Mouse (Mus musculus): ENCODE measurements around the gene Exosc5. TPM values are rescaled to one million over a fixed set of nuclear protein-coding genes. Genes with fewer than 3 reads are reported as not detected.

The Exosc5 gene
- total and polyA plus RNA-seq, 2 experiments from 2014 or later: 20.3 to 27.7 TPM

- Histone ChIP-seq H3K27me3 (ENCODE audit: control insufficient read depth, insufficient read depth, low read length) (no peaks in the 10 kb centered on the region), H3K27ac (ENCODE audit: low read depth) (peak overlapping the region; percentile 79), H3K9ac (replicated peaks; ENCODE audit: low read depth, low read length) (peak overlapping the region; percentile 53), H3K4me1 (ENCODE audit: control insufficient read depth, insufficient read depth) (peaks cover 13% of the 10 kb centered on the region), H3K4me2 (ENCODE audit: low read depth, low read length) (peak overlapping the region; percentile 69), H3K36me3 (replicated peaks; ENCODE audit: control insufficient read depth, insufficient read depth, low read length) (peaks cover 58% of the 10 kb centered on the region), H3K4me3 (ENCODE audit: low read depth, low read length) (peak overlapping the region; percentile 45), H3K9me3 (replicated peaks; ENCODE audit: control insufficient read depth, low read length) (no peaks in the 10 kb centered on the region)
- TF ChIP-seq EP300 (IDR thresholded peaks at IDR 0.05; ENCODE audit: low read depth) (no peak), CTCF (IDR thresholded peaks at IDR 0.05; ENCODE audit: low read depth) (no peak)
- DNase-seq (ENCODE audit: low spot score): peak; percentile 54
- 15% methylated on average over 38 of the region's 38 CpGs for WGBS
- ATAC-seq (ENCODE audit: insufficient read depth, low read depth): peak; percentile 65
These were observed 31.3 kb upstream of the Exosc5 start for GRCm38 (mm10) chr7:25627431-25628322.

GRCm38 (mm10) chr7:25628323-25628620 lies 30.7 kb upstream of the Exosc5 start:
- DNase-seq (ENCODE audit: low spot score): no peak
- TF ChIP-seq EP300 (IDR thresholded peaks at IDR 0.05; ENCODE audit: low read depth) (no peak), CTCF (IDR thresholded peaks at IDR 0.05; ENCODE audit: low read depth) (no peak)
- peak overlapping the region; percentile 69 for H3K4me2 ChIP-seq (ENCODE audit: low read depth, low read length)
- WGBS: 34% methylated on average over 8 of the region's 8 CpGs
- H3K9ac ChIP-seq (replicated peaks; ENCODE audit: low read depth, low read length): peak overlapping the region; percentile 53; the same call in 1 of the 2 replicates
- ATAC-seq (ENCODE audit: insufficient read depth, low read depth): no peak
- H3K27ac ChIP-seq (ENCODE audit: low read depth): no peak overlapping the region
- H3K36me3 ChIP-seq (replicated peaks; ENCODE audit: control insufficient read depth, insufficient read depth, low read length): peaks cover 52% of the 10 kb centered on the region
- H3K27me3 ChIP-seq (ENCODE audit: control insufficient read depth, insufficient read depth, low read length): no peaks in the 10 kb centered on the region
- no peaks in the 10 kb centered on the region for H3K9me3 ChIP-seq (replicated peaks; ENCODE audit: control insufficient read depth, low read length)
- peak overlapping the region; percentile 45 for H3K4me3 ChIP-seq (ENCODE audit: low read depth, low read length)
- H3K4me1 ChIP-seq (ENCODE audit: control insufficient read depth, insufficient read depth): peaks cover 13% of the 10 kb centered on the region

- Histone ChIP-seq H3K9me3 (replicated peaks; ENCODE audit: control insufficient read depth, low read length) (no peaks in the 10 kb centered on the region), H3K4me3 (ENCODE audit: low read depth, low read length) (no peak overlapping the region), H3K27ac (ENCODE audit: low read depth) (no peak overlapping the region), H3K4me1 (ENCODE audit: control insufficient read depth, insufficient read depth) (no peaks in the 10 kb centered on the region; the same call in 1 of the 2 replicates), H3K9ac (replicated peaks; ENCODE audit: low read depth, low read length) (no peak overlapping the region), H3K27me3 (ENCODE audit: control insufficient read depth, insufficient read depth, low read length) (no peaks in the 10 kb centered on the region), H3K4me2 (ENCODE audit: low read depth, low read length) (no peak overlapping the region), H3K36me3 (replicated peaks; ENCODE audit: control insufficient read depth, insufficient read depth, low read length) (peaks cover 33% of the 10 kb centered on the region)
- ATAC-seq (ENCODE audit: insufficient read depth, low read depth) (no peak), DNase-seq (ENCODE audit: low spot score) (no peak)
- TF ChIP-seq CTCF (IDR thresholded peaks at IDR 0.05; ENCODE audit: low read depth): no peak
- TF ChIP-seq EP300 (IDR thresholded peaks at IDR 0.05; ENCODE audit: low read depth): no peak
- 86% methylated on average over 5 of the region's 5 CpGs for WGBS
These were observed 26.3 kb upstream of the Exosc5 start for GRCm38 (mm10) chr7:25632679-25633078.

- H3K4me3 ChIP-seq (ENCODE audit: low read depth, low read length): no peak overlapping the region
- TF ChIP-seq CTCF (IDR thresholded peaks at IDR 0.05; ENCODE audit: low read depth) (no peak), EP300 (IDR thresholded peaks at IDR 0.05; ENCODE audit: low read depth) (no peak)
- no peak for DNase-seq (ENCODE audit: low spot score)
- H3K9me3 ChIP-seq (replicated peaks; ENCODE audit: control insufficient read depth, low read length): no peaks in the 10 kb centered on the region
- no peaks in the 10 kb centered on the region for H3K4me1 ChIP-seq (ENCODE audit: control insufficient read depth, insufficient read depth)
- ATAC-seq (ENCODE audit: insufficient read depth, low read depth): no peak
- H3K4me2 ChIP-seq (ENCODE audit: low read depth, low read length): no peak overlapping the region
- H3K9ac ChIP-seq (replicated peaks; ENCODE audit: low read depth, low read length): no peak overlapping the region
- no peak overlapping the region for H3K27ac ChIP-seq (ENCODE audit: low read depth)
- peaks cover 17% of the 10 kb centered on the region for H3K36me3 ChIP-seq (replicated peaks; ENCODE audit: control insufficient read depth, insufficient read depth, low read length)
- 14% methylated on average over 3 of the region's 3 CpGs for WGBS
- H3K27me3 ChIP-seq (ENCODE audit: control insufficient read depth, insufficient read depth, low read length): no peaks in the 10 kb centered on the region
These were observed 22.6 kb upstream of the Exosc5 start for GRCm38 (mm10) chr7:25636373-25636772.

- H3K36me3 ChIP-seq (replicated peaks; ENCODE audit: control insufficient read depth, insufficient read depth, low read length): peaks cover 14% of the 10 kb centered on the region
- ATAC-seq (ENCODE audit: insufficient read depth, low read depth) (no peak), DNase-seq (ENCODE audit: low spot score) (no peak)
- H3K9ac ChIP-seq (replicated peaks; ENCODE audit: low read depth, low read length): no peak overlapping the region
- H3K27me3 ChIP-seq (ENCODE audit: control insufficient read depth, insufficient read depth, low read length): no peaks in the 10 kb centered on the region
- H3K9me3 ChIP-seq (replicated peaks; ENCODE audit: control insufficient read depth, low read length): no peaks in the 10 kb centered on the region
- H3K4me2 ChIP-seq (ENCODE audit: low read depth, low read length): no peak overlapping the region
- H3K4me1 ChIP-seq (ENCODE audit: control insufficient read depth, insufficient read depth): no peaks in the 10 kb centered on the region
- 79% methylated on average over 5 of the region's 5 CpGs for WGBS
- TF ChIP-seq EP300 (IDR thresholded peaks at IDR 0.05; ENCODE audit: low read depth): no peak
- TF ChIP-seq CTCF (IDR thresholded peaks at IDR 0.05; ENCODE audit: low read depth): no peak
- H3K27ac ChIP-seq (ENCODE audit: low read depth): no peak overlapping the region
- no peak overlapping the region for H3K4me3 ChIP-seq (ENCODE audit: low read depth, low read length)
These were observed 21.9 kb upstream of the Exosc5 start for GRCm38 (mm10) chr7:25637099-25637498.
